Mouse (Mus musculus) midbrain, postnatal 0 days (tissue): ENCODE measurements around the gene Tbxas1. TPM values are rescaled to one million over a fixed set of nuclear protein-coding genes. Genes with fewer than 3 reads are reported as not detected.

Experiments used
- ATAC-seq: fragments of 200-750 bp; cut with Nextera tagmentation; 2 replicates; pipeline ENCODE4 v1.8.0; 2017; ENCODE audit warnings: moderate number of reproducible peaks, mild to moderate bottlenecking, moderate TSS enrichment, moderate library complexity; ENCODE audit not compliant: low FRiP score
- DNase-seq: peaks from one replicate; pipeline ENCODE4 v3.0.0-alpha.2; 2015; ENCODE audit warnings: low spot score
- H3K27ac ChIP-seq: fragments of 300-500 bp; sonication (generic); 2 replicates; pipeline ENCODE4 v1.5.1; 2014; ENCODE audit warnings: low read depth, mild to moderate bottlenecking, low read length, mixed read lengths
- H3K27me3 ChIP-seq: fragments of 300-500 bp; sonication (generic); 2 replicates; pipeline ENCODE4 v1.6.1; 2014; ENCODE audit warnings: low read length, control low read depth, mixed read lengths; ENCODE audit not compliant: insufficient read depth
- H3K36me3 ChIP-seq: fragments of 300-500 bp; sonication (generic); 2 replicates; pipeline ENCODE4 v1.6.1; 2014; ENCODE audit warnings: low read length, control low read depth, mixed read lengths; ENCODE audit not compliant: insufficient read depth
- H3K4me1 ChIP-seq: fragments of 300-500 bp; sonication (generic); 2 replicates; pipeline ENCODE4 v1.6.1; 2014; ENCODE audit warnings: mild to moderate bottlenecking, control low read depth, antibody characterized with exemption, low read length, mixed read lengths; ENCODE audit not compliant: insufficient read depth
- H3K4me2 ChIP-seq: fragments of 300-500 bp; sonication (generic); 2 replicates; pipeline ENCODE4 v1.6.1; 2014; ENCODE audit warnings: low read depth, mild to moderate bottlenecking, low read length, mixed read lengths; ENCODE audit not compliant: poor library complexity, severe bottlenecking
- H3K4me3 ChIP-seq: fragments of 300-500 bp; sonication (generic); 2 replicates; pipeline ENCODE4 v1.5.1; 2014; ENCODE audit warnings: low read depth, mild to moderate bottlenecking, low read length, moderate library complexity
- H3K9ac ChIP-seq: fragments of 300-500 bp; sonication (generic); replicated peaks from 2 replicates; pipeline ENCODE4 v1.6.1; 2014; ENCODE audit warnings: mild to moderate bottlenecking, low read length, moderate library complexity, mixed read lengths; ENCODE audit not compliant: poor library complexity, severe bottlenecking
- H3K9me3 ChIP-seq: fragments of 300-500 bp; sonication (generic); 2 replicates; pipeline ENCODE4 v1.6.1; 2016; ENCODE audit warnings: low read length, control low read depth
- CTCF ChIP-seq: IDR thresholded peaks from 2 replicates; pipeline ENCODE4 v1.5.1; 2016; ENCODE audit warnings: antibody characterized with exemption, mild to moderate bottlenecking
- WGBS: fragments of 180-500 bp; shearing (Covaris S2); extraction: QIAGEN DNeasy Blood & Tissue Kit; methylation state at CpG from one replicate; pipeline ENCODE4 v1.1.7; 2014; 5-methylcytosine and 5-hydroxymethylcytosine counted together
- polyA plus RNA-seq: library from polyadenylated mRNA; unstranded; fragments of >200 nt; fragmentation: Nextera tagmentation; extraction: Ambion mirVana; gene quantifications from 2 replicates; pipeline ENCODE4 v1.2.1, GENCODE M21; 2015
- total RNA-seq: library from RNA; depleted of rRNA; stranded (reverse); fragments of >200 nt; gene quantifications from 2 replicates; pipeline ENCODE4 v1.2.3, GENCODE M21; 2014

Gene Tbxas1
- total and polyA plus RNA-seq, 2 experiments from 2014 or later, result 1.4 to 3.1 TPM

GRCm38 (mm10) chr6:38976355-38976754 lies 101.2 kb downstream of the Tbxas1 start:
- TF ChIP-seq CTCF, result no peak
- DNase-seq, result no peak
- no peak overlapping the region for H3K27ac ChIP-seq

GRCm38 (mm10) chr6:38980921-38981715 lies 105.9 kb downstream of the Tbxas1 start:
- H3K27me3 ChIP-seq, result no peaks in the 10 kb centered on the region
- no peak for DNase-seq
- no peak for ATAC-seq
- H3K4me3 ChIP-seq, result no peak overlapping the region
- no peak overlapping the region for H3K9ac ChIP-seq
- 87% methylated on average over 11 of the region's 11 CpGs for WGBS
- no peak overlapping the region for H3K4me2 ChIP-seq
- TF ChIP-seq CTCF, result no peak
- no peaks in the 10 kb centered on the region for H3K4me1 ChIP-seq
- no peaks in the 10 kb centered on the region for H3K36me3 ChIP-seq
- no peaks in the 10 kb centered on the region for H3K9me3 ChIP-seq
- no peak overlapping the region for H3K27ac ChIP-seq

More at GRCm38 (mm10) chr6:38976355-38976754, 101.2 kb downstream of the Tbxas1 start:
- Histone ChIP-seq H3K4me2 (no peak overlapping the region), H3K36me3 (no peaks in the 10 kb centered on the region), H3K9me3 (no peaks in the 10 kb centered on the region), H3K27me3 (no peaks in the 10 kb centered on the region), H3K9ac (no peak overlapping the region), H3K4me3 (no peak overlapping the region), H3K4me1 (no peaks in the 10 kb centered on the region)
- no peak for ATAC-seq
- 78% methylated on average over 2 of the region's 2 CpGs for WGBS

- Histone ChIP-seq H3K4me2 (no peak overlapping the region), H3K9ac (no peak overlapping the region), H3K4me1 (no peaks in the 10 kb centered on the region), H3K27ac (no peak overlapping the region), H3K27me3 (no peaks in the 10 kb centered on the region), H3K9me3 (no peaks in the 10 kb centered on the region), H3K4me3 (no peak overlapping the region), H3K36me3 (no peaks in the 10 kb centered on the region)
- TF ChIP-seq CTCF, result no peak
- WGBS, result 94% methylated on average over 8 of the region's 8 CpGs
- ATAC-seq (no peak), DNase-seq (no peak)
Observed at GRCm38 (mm10) chr6:38982071-38982470, 106.9 kb downstream of the Tbxas1 start.

- WGBS, result 65% methylated on average over 4 of the region's 4 CpGs
- ATAC-seq, result no peak
- H3K4me2 ChIP-seq, result no peak overlapping the region
Observed at GRCm38 (mm10) chr6:38982656-38983055, 107.5 kb downstream of the Tbxas1 start.

GRCm38 (mm10) chr6:38983060-38983459 lies 107.9 kb downstream of the Tbxas1 start:
- Histone ChIP-seq H3K9ac (no peak overlapping the region), H3K4me1 (no peaks in the 10 kb centered on the region), H3K4me3 (no peak overlapping the region), H3K9me3 (no peaks in the 10 kb centered on the region), H3K27me3 (no peaks in the 10 kb centered on the region), H3K4me2 (no peak overlapping the region), H3K36me3 (no peaks in the 10 kb centered on the region), H3K27ac (no peak overlapping the region)
- DNase-seq, result no peak
- no peak for ATAC-seq
- TF ChIP-seq CTCF, result no peak
- 40% methylated on average over 7 of the region's 7 CpGs for WGBS

More at GRCm38 (mm10) chr6:38982656-38983055, 107.5 kb downstream of the Tbxas1 start:
- Histone ChIP-seq H3K4me3 (no peak overlapping the region), H3K36me3 (no peaks in the 10 kb centered on the region), H3K9me3 (no peaks in the 10 kb centered on the region), H3K4me1 (no peaks in the 10 kb centered on the region), H3K9ac (no peak overlapping the region), H3K27ac (no peak overlapping the region), H3K27me3 (no peaks in the 10 kb centered on the region)
- TF ChIP-seq CTCF, result no peak
- DNase-seq, result no peak

- TF ChIP-seq CTCF, result no peak
- ATAC-seq, result no peak
- Histone ChIP-seq H3K4me3 (no peak overlapping the region), H3K27ac (no peak overlapping the region), H3K9me3 (no peaks in the 10 kb centered on the region), H3K36me3 (no peaks in the 10 kb centered on the region), H3K4me1 (no peaks in the 10 kb centered on the region), H3K4me2 (no peak overlapping the region), H3K27me3 (no peaks in the 10 kb centered on the region), H3K9ac (no peak overlapping the region)
- DNase-seq, result no peak
- WGBS, result 75% methylated on average over 2 of the region's 2 CpGs
Observed at GRCm38 (mm10) chr6:38984626-38985025, 109.4 kb downstream of the Tbxas1 start.
